Mouse (Mus musculus) cerebellum, postnatal 36 days (tissue): Measurements from ENCODE around the gene Zfp961.
A peak's percentile ranks its signal among the peaks of the same experiment; 100 is the strongest.
"Not testable (repeated sequence)": the region's sequence is repeated elsewhere in the genome, so short reads cannot be mapped to it uniquely, and the experiment has no call there.

Experiments used
- DNase-seq, 2 experiments: peaks; one replicate each; pipeline ENCODE4 v3.0.0; 2021 to 2022; ENCODE audit warnings: mixed read lengths in 2 of 2

The Zfp961 gene

GRCm38 (mm10) chr8:71950482-71951221, at the start of gene Zfp961:
TSS of gene Zfp961 (plus strand) at chr8:71951038.
- DNase-seq, result peak; percentile 99 to 100

- not testable (repeated sequence) for DNase-seq
Observed at GRCm38 (mm10) chr8:71903084-71903483, 47.8 kb upstream of the Zfp961 start.

- no peak for DNase-seq
Observed at GRCm38 (mm10) chr8:71906809-71907208, 44.0 kb upstream of the Zfp961 start.

- DNase-seq, result no peak
Observed at GRCm38 (mm10) chr8:71907798-71908257, 43.0 kb upstream of the Zfp961 start.

DNA sequence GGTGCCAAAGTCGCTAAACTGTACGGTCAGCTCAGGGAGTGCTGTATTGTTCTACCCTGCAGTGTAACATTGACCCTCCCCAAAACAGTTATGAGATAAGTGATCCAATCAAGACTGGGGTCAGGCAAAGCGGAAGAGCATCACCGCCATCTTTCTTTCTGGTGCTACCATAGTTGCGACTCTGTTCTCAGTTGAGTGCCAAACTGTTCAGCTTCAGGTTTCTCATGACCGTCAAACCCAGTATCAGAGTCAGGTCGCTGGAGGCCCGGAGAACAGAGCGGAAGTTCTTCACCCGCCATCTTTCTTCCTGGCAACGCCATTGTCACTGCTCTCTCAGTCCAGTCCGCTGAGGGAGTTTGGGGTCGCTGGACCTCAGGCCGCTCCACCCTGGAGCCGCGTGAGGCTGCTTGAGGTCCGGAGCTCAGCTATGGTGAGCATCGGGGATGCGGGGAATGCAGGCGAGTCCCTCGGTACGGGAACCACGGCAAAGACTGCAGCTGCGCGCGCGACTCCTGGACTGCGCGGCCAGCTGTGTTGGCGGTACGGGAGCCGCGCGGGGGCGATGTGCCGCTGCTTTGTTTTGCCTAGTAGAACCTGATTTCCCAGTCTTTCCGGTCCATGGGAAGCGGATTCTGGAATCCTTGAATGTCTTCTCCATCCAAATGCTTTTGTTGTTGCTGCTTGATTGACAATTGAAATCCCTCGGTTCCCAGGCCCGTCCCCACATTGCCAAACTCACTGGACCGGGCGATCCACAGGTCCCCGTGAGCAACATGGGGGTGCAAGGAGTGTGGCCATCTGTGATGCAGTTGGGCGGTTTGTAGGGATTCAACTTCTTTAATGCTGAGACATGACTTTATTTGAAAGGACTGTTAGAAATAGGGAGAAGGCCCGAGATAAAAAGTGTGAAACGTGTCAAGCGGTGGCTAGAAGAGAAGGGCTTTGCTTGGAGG, 42.3 kb upstream of the Zfp961 start, which contains the start of the genes Zfp882 and Zfp617:
TSS of gene Zfp882 (plus strand) at position 300 of the 953 bp plus-strand sequence.
TSS of gene Zfp617 (plus strand) at position 327 of the 953 bp plus-strand sequence.
- DNase-seq, result peak; percentile 90 to 95

- no peak for DNase-seq
Observed at GRCm38 (mm10) chr8:71912286-71912685, 38.6 kb upstream of the Zfp961 start.

- peak; percentile 94 for DNase-seq
Observed at GRCm38 (mm10) chr8:71922567-71923401, 28.1 kb upstream of the Zfp961 start.

- no peak for DNase-seq
Observed at GRCm38 (mm10) chr8:71925791-71926190, 25.0 kb upstream of the Zfp961 start.

- no peak for DNase-seq
Observed at GRCm38 (mm10) chr8:71926551-71926950, 24.3 kb upstream of the Zfp961 start.

DNA sequence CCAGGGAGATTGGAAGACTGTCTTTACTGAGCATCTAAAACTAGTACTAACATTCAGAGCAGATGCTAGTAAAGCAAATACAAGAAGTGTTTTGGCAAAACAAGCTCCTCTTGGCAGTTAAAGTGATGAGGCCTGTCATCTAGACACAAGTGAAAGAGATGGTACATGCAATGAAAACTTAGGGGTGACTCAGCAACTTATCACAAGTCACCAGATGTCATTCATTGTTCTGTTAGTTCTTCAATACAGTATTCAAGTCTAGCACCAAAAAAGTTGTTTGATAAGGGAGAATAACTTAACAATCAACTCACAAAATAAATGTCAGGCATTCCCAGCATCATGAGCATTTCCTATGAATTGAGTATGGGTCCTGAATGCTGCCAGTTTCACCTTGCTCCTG, 23.1 kb upstream of the Zfp961 start:
- DNase-seq, result no peak

- DNase-seq, result not testable (repeated sequence)
Observed at GRCm38 (mm10) chr8:71938037-71938436, 12.8 kb upstream of the Zfp961 start.

GRCm38 (mm10) chr8:71940293-71941208, 10.3 kb upstream of the Zfp961 start:
- no peak for DNase-seq

DNA sequence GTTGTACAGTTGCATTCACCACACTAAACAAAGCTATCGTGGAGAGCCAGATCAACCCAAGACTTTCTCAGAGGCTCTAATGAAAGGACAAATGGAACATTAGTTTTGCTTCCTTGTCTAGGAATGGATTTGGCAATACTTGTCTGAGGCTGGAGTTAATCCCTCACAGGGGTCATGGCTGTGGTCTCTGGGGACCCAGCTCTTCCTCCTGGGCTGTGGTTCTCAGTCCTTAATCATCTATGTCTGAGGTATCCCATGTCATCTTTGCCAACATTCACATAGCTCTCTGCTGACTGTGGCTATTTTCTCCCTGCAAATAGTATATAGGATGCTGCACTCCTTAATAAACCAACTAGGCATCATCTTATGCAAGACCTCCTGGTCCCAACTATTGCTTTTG, 9.1 kb upstream of the Zfp961 start:
- no peak for DNase-seq

- no peak for DNase-seq
Observed at GRCm38 (mm10) chr8:71948624-71949023, 2.2 kb upstream of the Zfp961 start.

- DNase-seq, result peak; percentile 6 to 18
Observed at GRCm38 (mm10) chr8:71951436-71952161, 761 bp downstream of the Zfp961 start.

DNA sequence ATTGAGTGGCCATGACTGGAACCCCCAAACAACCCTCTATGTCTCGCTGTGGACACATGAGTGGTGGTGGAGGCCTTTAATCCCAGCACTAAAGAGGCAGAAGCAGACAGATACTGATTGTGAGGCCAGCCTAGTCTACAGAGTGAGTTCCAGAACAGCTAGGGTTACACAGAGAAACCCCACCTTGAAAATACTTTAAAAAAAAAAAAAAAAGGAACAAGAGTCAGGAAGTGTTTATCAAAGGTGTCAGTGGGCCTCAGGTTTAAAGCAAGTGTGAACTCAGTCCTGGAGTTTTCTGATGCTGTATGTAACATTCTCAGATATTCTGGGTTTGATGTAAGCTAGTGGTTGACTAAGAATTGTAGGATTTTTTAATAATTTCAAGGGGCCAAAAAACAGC, 1.7 kb downstream of the Zfp961 start:
- no peak for DNase-seq

DNA sequence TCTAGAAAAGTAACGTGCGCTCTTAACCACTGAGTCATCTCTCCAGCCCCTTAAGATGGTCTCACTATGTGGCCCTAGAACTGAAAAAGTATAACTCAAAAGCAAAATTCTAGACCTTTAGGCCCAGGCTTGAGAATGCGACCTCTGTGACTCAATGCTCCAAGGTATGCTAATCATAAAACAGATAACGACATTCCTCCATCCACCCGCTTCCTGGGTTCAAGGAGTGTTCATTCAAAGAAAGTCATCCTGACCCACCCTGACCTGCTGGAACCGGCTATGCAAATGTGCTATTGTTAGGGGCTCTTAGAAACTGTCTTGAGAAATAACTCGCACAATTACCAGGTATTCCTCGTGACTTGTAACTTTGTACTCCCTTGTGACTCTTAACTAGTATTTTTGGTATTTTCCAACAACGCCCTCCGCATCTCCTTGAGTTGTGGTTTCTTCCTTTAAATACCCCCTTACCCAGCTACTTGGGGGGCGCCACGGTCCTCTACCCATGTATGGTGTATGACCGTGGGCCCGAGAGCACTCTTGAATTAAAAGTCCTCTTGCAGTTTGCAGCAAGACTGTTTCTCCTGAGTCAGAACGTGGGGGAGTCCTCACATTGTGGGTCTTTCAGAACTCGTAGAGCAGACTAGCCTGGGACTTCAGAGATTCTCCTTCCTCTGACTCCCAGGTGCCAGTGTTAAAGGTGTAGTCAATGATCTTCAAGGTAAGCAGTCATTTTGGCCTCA, 2.3 kb downstream of the Zfp961 start:
- not testable (repeated sequence) for DNase-seq

GRCm38 (mm10) chr8:71954666-71955065, 3.8 kb downstream of the Zfp961 start:
- DNase-seq, result no peak

- no peak for DNase-seq
Observed at GRCm38 (mm10) chr8:71960483-71960882, 9.6 kb downstream of the Zfp961 start.

- no peak for DNase-seq
Observed at GRCm38 (mm10) chr8:71961796-71962195, 11.0 kb downstream of the Zfp961 start.
